Mouse (Mus musculus) G1E (cell line): Measurements from ENCODE around the gene Ldlrad3.

Experiments used
- CTCF ChIP-seq: IDR thresholded peaks from 2 replicates; pipeline ENCODE4 v1.5.1; 2012; ENCODE audit warnings: low read depth, low read length, inconsistent platforms, mixed read lengths
- GATA1 ChIP-seq: IDR thresholded peaks from 2 replicates; pipeline ENCODE4 v1.6.1; 2012; ENCODE audit warnings: borderline replicate concordance, low read length, inconsistent platforms, mixed read lengths
- POLR2AphosphoS5 ChIP-seq: IDR thresholded peaks from 2 replicates; pipeline ENCODE4 v1.6.1; 2012; ENCODE audit warnings: low read depth, low read length, inconsistent platforms; ENCODE audit not compliant: insufficient replicate concordance
- TAL1 ChIP-seq: conservative IDR thresholded peaks from 2 replicates; pipeline ENCODE4 v1.6.1; 2012; ENCODE audit warnings: low read depth, low read length, inconsistent platforms, mixed read lengths

GRCm38 (mm10) chr2:102040011-102040410, 146.2 kb downstream of the Ldlrad3 start:
- TF ChIP-seq POLR2AphosphoS5, result no peak
- TF ChIP-seq GATA1, result no peak
- TF ChIP-seq CTCF, result no peak
- no peak for TF ChIP-seq TAL1
